Mouse (Mus musculus): ENCODE measurements around the gene Nxpe3.

- TF ChIP-seq CTCF (conservative IDR thresholded peaks at IDR 0.05; ENCODE audit: insufficient read depth, insufficient read length, low read depth, low read length) (peak; percentile 92), POLR2A (IDR thresholded peaks at IDR 0.05; ENCODE audit: low read depth, low read length) (no peak)
Observed at GRCm38 (mm10) chr16:55858465-55858864, 36.6 kb downstream of the Nxpe3 start.
